Comparison of ENCODE assay signal across 16 mouse cellular contexts in the genomic region with DNA sequence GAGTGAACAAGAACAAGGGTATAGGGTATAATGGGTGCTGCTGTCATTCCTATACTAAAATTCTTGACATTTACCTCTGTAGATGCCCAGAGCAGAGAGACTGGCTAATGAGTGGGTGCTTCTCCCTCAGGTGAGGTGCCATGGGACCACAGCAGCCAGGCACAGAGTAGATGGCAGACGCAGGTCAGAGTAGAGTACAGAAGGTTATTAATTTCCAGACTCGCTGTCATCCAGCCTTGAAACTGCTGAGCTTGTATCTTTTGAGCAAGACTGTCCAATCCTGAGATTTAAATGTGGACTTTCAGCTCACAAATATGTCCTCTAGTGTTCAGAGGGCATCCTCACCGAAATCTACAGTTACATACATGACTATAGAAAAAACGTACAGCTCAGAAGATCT.
A peak's percentile ranks its signal among the peaks of the same experiment; 100 is the strongest.
DNase-seq lines count a peak whose midpoint lies in the region; ATAC-seq lines count a peak whose summit lies in the region.
"Had no signal": no experiment of that assay in that cellular context is flagged by ENCODE, and none has a peak within 500 bp of the region (broad histone marks: within the 10 kb centered on the region; RNA-seq: fewer than 3 reads in every experiment).

No protein-coding gene starts in this region.

- no peaks in the 10 kb centered on the region for H3K9me3 ChIP-seq in hindbrain, embryonic 15.5 days
- H3K9me3 ChIP-seq in hindbrain, embryonic 11.5 days (ENCODE audit: control insufficient read depth, low read length): no peaks in the 10 kb centered on the region
- H3K9me3 ChIP-seq in midbrain, embryonic 15.5 days: no peaks in the 10 kb centered on the region
- H3K9me3 ChIP-seq in midbrain, embryonic 13.5 days: no peaks in the 10 kb centered on the region
- no peaks in the 10 kb centered on the region for H3K9me3 ChIP-seq in kidney, embryonic 16.5 days (ENCODE audit: low read length)
- 0 out of 2 replicates have a peak, but pooled peaks cover 3% of the 10 kb centered on the region for H3K9me3 ChIP-seq in limb, embryonic 13.5 days
- H3K9me3 ChIP-seq in intestine, embryonic 15.5 days: no peaks in the 10 kb centered on the region
- H3K9me3 ChIP-seq: heart, embryonic 15.5 days had no signal

- DNase-seq in hindbrain, embryonic 11.5 days (ENCODE audit: low spot score): no peak
- DNase-seq in spleen, adult 12 weeks (ENCODE audit: low spot score): no peak
- DNase-seq: adrenal gland, adult 8-10 months; cerebellum, adult 11 months; cerebellum, postnatal 14 days; gastrocnemius, postnatal 10 days; heart, adult 2 months had no signal

- 0 out of 2 replicates have a peak overlapping the region, but pooled peaks have one; percentile 74 for H3K27ac ChIP-seq in hindbrain, embryonic 15.5 days (replicated peaks)
- no peak overlapping the region for H3K27ac ChIP-seq in hindbrain, embryonic 11.5 days (ENCODE audit: low read depth, low read length)
- peak overlapping the region; percentile 61; the same call in 1 of the 2 replicates for H3K27ac ChIP-seq in midbrain, embryonic 15.5 days
- H3K27ac ChIP-seq in midbrain, embryonic 13.5 days: no peak overlapping the region
- H3K27ac ChIP-seq in kidney, embryonic 16.5 days (ENCODE audit: low read length): no peak overlapping the region; the same call in 1 of the 2 replicates
- H3K27ac ChIP-seq in limb, embryonic 13.5 days: peak overlapping the region; percentile 72
- no peak overlapping the region for H3K27ac ChIP-seq in intestine, embryonic 15.5 days
- H3K27ac ChIP-seq: heart, adult 2 months; heart, embryonic 15.5 days; liver, embryonic 14.5 days had no signal

- no peak overlapping the region for H3K9ac ChIP-seq in hindbrain, embryonic 15.5 days
- H3K9ac ChIP-seq in hindbrain, embryonic 11.5 days (ENCODE audit: low read depth, low read length): no peak overlapping the region
- no peak overlapping the region for H3K9ac ChIP-seq in midbrain, embryonic 15.5 days
- no peak overlapping the region for H3K9ac ChIP-seq in midbrain, embryonic 13.5 days (replicated peaks)
- no peak overlapping the region for H3K9ac ChIP-seq in kidney, embryonic 16.5 days (replicated peaks; ENCODE audit: low read length)
- H3K9ac ChIP-seq in limb, embryonic 13.5 days: no peak overlapping the region
- no peak overlapping the region for H3K9ac ChIP-seq in intestine, embryonic 15.5 days
- H3K9ac ChIP-seq: heart, embryonic 15.5 days; liver, embryonic 14.5 days had no signal

- peaks cover 20% of the 10 kb centered on the region for H3K4me1 ChIP-seq in hindbrain, embryonic 15.5 days (replicated peaks)
- no peaks in the 10 kb centered on the region for H3K4me1 ChIP-seq in hindbrain, embryonic 11.5 days (replicated peaks; ENCODE audit: control insufficient read depth, insufficient read depth, low read length)
- H3K4me1 ChIP-seq in midbrain, embryonic 15.5 days: peaks cover 16% of the 10 kb centered on the region
- H3K4me1 ChIP-seq in midbrain, embryonic 13.5 days (replicated peaks): peaks cover 15% of the 10 kb centered on the region
- H3K4me1 ChIP-seq in kidney, embryonic 16.5 days (ENCODE audit: insufficient read depth, low read length): peaks cover 11% of the 10 kb centered on the region
- H3K4me1 ChIP-seq in limb, embryonic 13.5 days: peaks cover 17% of the 10 kb centered on the region
- H3K4me1 ChIP-seq in intestine, embryonic 15.5 days (replicated peaks): 0 out of 2 replicates have a peak, but pooled peaks cover 5% of the 10 kb centered on the region

- ATAC-seq in hindbrain, embryonic 15.5 days (ENCODE audit: low FRiP score, low read depth): no peak
- no peak for ATAC-seq in hindbrain, embryonic 11.5 days (ENCODE audit: low FRiP score)
- 0 out of 2 replicates have a peak, but pooled peaks have one; percentile 2 for ATAC-seq in midbrain, embryonic 15.5 days (replicated peaks)
- no peak for ATAC-seq in midbrain, embryonic 13.5 days
- 0 out of 2 replicates have a peak, but pooled peaks have one; percentile 44 for ATAC-seq in kidney, embryonic 16.5 days (ENCODE audit: low FRiP score, low TSS enrichment)
- ATAC-seq in limb, embryonic 13.5 days (ENCODE audit: low FRiP score, low read depth): no peak
- no peak for ATAC-seq in intestine, embryonic 15.5 days

- WGBS in hindbrain, embryonic 15.5 days: 81% methylated on average over 4 of the region's 4 CpGs
- 91% methylated on average over 4 of the region's 4 CpGs for WGBS in hindbrain, embryonic 11.5 days
- 90% methylated on average over 4 of the region's 4 CpGs for WGBS in midbrain, embryonic 15.5 days
- WGBS in midbrain, embryonic 13.5 days: 87% methylated on average over 4 of the region's 4 CpGs
- WGBS in kidney, embryonic 16.5 days: 76% methylated on average over 4 of the region's 4 CpGs
- 82% methylated on average over 4 of the region's 4 CpGs for WGBS in limb, embryonic 13.5 days
- whole genome bisulfite sequencing in intestine, embryonic 15.5 days: 75% methylated on average over 4 of the region's 4 CpGs

- H3K36me3 ChIP-seq in hindbrain, embryonic 15.5 days: no peaks in the 10 kb centered on the region
- no peaks in the 10 kb centered on the region for H3K36me3 ChIP-seq in hindbrain, embryonic 11.5 days (ENCODE audit: control insufficient read depth, insufficient read depth, low read length)
- H3K36me3 ChIP-seq in midbrain, embryonic 15.5 days (replicated peaks): no peaks in the 10 kb centered on the region
- no peaks in the 10 kb centered on the region for H3K36me3 ChIP-seq in midbrain, embryonic 13.5 days
- no peaks in the 10 kb centered on the region for H3K36me3 ChIP-seq in kidney, embryonic 16.5 days (ENCODE audit: insufficient read depth, low read length)
- no peaks in the 10 kb centered on the region for H3K36me3 ChIP-seq in limb, embryonic 13.5 days
- H3K36me3 ChIP-seq in intestine, embryonic 15.5 days: no peaks in the 10 kb centered on the region
- H3K36me3 ChIP-seq: heart, embryonic 15.5 days had no signal

- no peak overlapping the region for H3K4me3 ChIP-seq in hindbrain, embryonic 15.5 days
- no peak overlapping the region for H3K4me3 ChIP-seq in hindbrain, embryonic 11.5 days (ENCODE audit: low read depth, low read length)
- no peak overlapping the region for H3K4me3 ChIP-seq in midbrain, embryonic 15.5 days
- no peak overlapping the region for H3K4me3 ChIP-seq in midbrain, embryonic 13.5 days (replicated peaks)
- no peak overlapping the region for H3K4me3 ChIP-seq in kidney, embryonic 16.5 days (ENCODE audit: low read length)
- no peak overlapping the region for H3K4me3 ChIP-seq in limb, embryonic 13.5 days
- no peak overlapping the region for H3K4me3 ChIP-seq in intestine, embryonic 15.5 days (replicated peaks)
- H3K4me3 ChIP-seq: heart, adult 2 months; heart, embryonic 15.5 days; left cerebral cortex, adult 2 months had no signal

- no peaks in the 10 kb centered on the region for H3K27me3 ChIP-seq in hindbrain, embryonic 15.5 days
- H3K27me3 ChIP-seq in hindbrain, embryonic 11.5 days (ENCODE audit: control insufficient read depth, insufficient read depth, low read length): no peaks in the 10 kb centered on the region
- no peaks in the 10 kb centered on the region for H3K27me3 ChIP-seq in midbrain, embryonic 15.5 days (replicated peaks)
- H3K27me3 ChIP-seq in midbrain, embryonic 13.5 days: no peaks in the 10 kb centered on the region
- H3K27me3 ChIP-seq in kidney, embryonic 16.5 days (ENCODE audit: insufficient read depth, low read length): no peaks in the 10 kb centered on the region
- no peaks in the 10 kb centered on the region for H3K27me3 ChIP-seq in limb, embryonic 13.5 days
- no peaks in the 10 kb centered on the region for H3K27me3 ChIP-seq in intestine, embryonic 15.5 days (replicated peaks)
- H3K27me3 ChIP-seq: heart, embryonic 15.5 days had no signal

- H3K4me2 ChIP-seq in hindbrain, embryonic 15.5 days: no peak overlapping the region
- H3K4me2 ChIP-seq in hindbrain, embryonic 11.5 days (replicated peaks; ENCODE audit: low read depth, low read length): no peak overlapping the region
- H3K4me2 ChIP-seq in midbrain, embryonic 15.5 days: no peak overlapping the region
- no peak overlapping the region for H3K4me2 ChIP-seq in midbrain, embryonic 13.5 days (replicated peaks)
- no peak overlapping the region for H3K4me2 ChIP-seq in kidney, embryonic 16.5 days (replicated peaks; ENCODE audit: low read depth, low read length)
- peak overlapping the region; percentile 29; the same call in 1 of the 2 replicates for H3K4me2 ChIP-seq in limb, embryonic 13.5 days (replicated peaks)
- no peak overlapping the region for H3K4me2 ChIP-seq in intestine, embryonic 15.5 days (replicated peaks)
- H3K4me2 ChIP-seq: heart, embryonic 15.5 days had no signal

Comparison
In these comparisons a context has a peak if more than half of its experiments do, and no peak if none do; other contexts are left out.
1. ATAC-seq: peak in midbrain, embryonic 15.5 days (single experiment) and kidney, embryonic 16.5 days (single experiment); none in hindbrain, embryonic 15.5 days (single experiment), hindbrain, embryonic 11.5 days (single experiment), midbrain, embryonic 13.5 days (single experiment), limb, embryonic 13.5 days (single experiment) and intestine, embryonic 15.5 days (single experiment).
2. H3K27ac ChIP-seq: peak in hindbrain, embryonic 15.5 days (single experiment), midbrain, embryonic 15.5 days (single experiment) and limb, embryonic 13.5 days (single experiment); none in hindbrain, embryonic 11.5 days (single experiment), midbrain, embryonic 13.5 days (single experiment), kidney, embryonic 16.5 days (single experiment) and intestine, embryonic 15.5 days (single experiment).